Mouse (Mus musculus) B cell, adult 2 months (primary cell): Measurements from ENCODE around the gene B4galnt2.

Experiments used
- DNase-seq, 2 experiments: peaks; one replicate each; pipeline ENCODE4 v3.0.0; 2022

B4galnt2 gene

DNA sequence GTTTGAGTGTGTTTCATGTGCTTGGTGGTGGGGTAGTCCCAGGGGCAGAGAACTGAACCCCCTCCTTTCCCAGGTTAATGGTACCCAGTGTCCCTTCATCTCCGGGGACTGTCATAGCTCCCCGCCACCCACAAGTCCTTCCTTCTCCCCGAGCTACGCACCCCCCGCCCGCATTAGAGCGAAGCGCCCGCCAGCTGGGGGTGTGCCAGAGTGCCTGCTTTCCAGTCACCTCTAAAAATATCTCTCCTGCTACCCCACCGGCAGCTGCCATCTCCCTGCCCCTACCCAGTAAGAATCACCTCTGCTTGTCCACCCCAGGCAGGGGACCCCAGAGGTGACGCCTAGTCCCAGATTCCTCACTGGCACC lies 89.8 kb downstream of the B4galnt2 start:
- peak in 1 of 2 experiments; percentile 41 for DNase-seq

DNA sequence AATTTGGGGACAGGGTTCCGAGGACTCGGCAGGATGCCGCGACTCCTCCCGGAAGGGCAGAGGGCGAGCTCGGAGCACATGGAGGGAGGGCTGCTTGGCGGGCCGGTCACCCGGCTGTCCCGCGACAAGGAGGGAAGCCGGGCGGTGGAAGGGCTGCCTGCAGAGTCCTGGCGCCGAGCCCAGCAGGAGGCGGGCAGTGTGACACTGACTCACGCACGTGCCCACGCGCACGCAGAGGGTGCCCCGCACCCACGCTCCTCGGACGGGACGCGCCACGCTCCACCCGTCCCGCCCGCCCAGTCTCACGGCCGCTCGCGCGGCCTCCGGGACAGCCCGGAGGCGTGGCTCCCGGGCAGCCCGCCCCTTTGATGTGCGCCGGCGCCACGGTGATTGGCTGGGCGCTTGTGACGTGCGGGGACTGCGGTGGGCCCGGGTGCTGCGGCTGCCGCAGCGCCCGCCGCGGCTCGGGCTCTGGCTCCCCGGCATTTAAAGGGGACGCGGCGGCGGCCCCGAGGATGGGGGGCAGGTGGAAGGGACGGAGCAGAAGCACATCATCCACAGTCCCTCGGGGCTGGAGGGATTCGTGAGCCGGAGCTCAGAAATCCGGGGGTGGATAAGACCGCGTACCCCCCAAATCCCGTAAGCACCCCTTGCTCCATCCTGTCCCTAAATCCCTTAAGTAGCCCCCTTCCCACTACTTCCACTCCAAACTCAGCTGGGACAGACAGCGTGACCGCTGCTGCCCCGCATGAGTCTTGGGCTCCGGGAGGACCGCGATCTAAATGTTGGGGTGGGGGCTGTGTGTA lies 90.4 kb downstream of the B4galnt2 start, which contains the start of gene Phospho1:
TSS of gene Phospho1 (plus strand) at position 429 of the 806 bp plus-strand sequence.
- peak; percentile 82 for DNase-seq

DNA sequence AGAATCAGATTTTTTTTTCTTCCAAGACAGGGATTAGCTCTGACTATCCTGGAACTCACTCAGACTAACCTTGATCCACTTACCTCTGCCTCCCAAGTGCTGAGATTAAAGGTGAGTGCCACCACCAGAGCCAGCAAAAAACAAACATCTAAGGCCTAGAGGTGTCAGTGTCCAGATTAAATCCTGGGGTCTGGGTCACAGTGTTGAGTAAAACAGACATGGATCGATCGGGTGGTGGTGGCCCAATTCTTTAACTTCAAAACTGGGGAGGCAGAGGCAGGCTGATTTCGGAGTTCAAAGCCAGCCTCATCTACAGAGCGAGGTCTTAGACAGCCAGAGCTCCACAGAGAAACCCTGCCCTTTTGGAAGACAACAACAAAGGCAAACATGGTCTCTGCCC lies 92.3 kb downstream of the B4galnt2 start:
- DNase-seq: no peak

DNA sequence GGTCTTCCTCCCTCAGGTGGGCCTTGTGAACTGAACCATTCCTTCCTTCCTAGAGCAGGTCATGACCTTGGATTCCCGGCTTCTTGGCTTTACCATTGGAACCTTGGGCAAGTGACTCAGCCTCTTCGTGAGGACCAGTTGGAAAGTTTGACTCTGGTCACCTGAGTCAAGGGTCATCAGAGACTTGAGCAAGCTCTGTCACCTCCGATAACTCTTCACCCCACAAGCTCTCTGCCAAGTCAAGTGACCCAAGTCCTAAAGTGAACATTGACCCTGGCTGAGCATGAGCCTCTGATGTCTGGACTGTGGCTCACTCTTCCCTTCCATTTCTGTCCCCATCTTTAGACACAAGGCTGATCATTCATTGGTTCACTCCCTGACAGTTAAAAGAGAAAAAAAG lies 93.2 kb downstream of the B4galnt2 start:
- DNase-seq: no peak

DNA sequence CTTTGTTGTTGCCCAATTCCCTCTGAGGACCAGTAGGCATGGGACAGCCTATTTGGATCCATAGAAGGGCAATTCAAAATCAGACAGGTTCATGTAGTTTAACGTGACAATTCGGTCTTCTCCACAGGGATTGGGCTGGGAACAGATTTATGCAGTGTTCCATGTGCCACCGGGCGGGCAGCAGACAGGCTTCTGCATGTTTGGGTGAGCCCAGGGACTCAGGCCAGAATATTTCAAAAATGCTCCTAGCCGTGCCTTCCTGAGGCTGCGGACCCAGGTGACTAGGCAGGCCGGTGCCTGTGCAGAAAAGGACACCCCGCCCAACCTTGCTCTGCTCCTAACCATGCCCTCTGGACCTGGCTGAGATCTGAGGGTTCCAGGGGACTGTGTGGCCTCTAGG lies 95.6 kb downstream of the B4galnt2 start:
- no peak for DNase-seq
